Mouse (Mus musculus) right cerebral cortex, postnatal 14 days (tissue): ENCODE data around the gene Mei1.
A peak's percentile ranks its signal among the peaks of the same experiment; 100 is the strongest.

Source experiments
- DNase-seq: peaks from one replicate; pipeline ENCODE4 v3.0.0; 2022

The Mei1 gene

GRCm38 (mm10) chr15:82152435-82152834 lies 82.6 kb downstream of the Mei1 start:
- DNase-seq, result no peak

- no peak for DNase-seq
These were observed 86.5 kb downstream of the Mei1 start for GRCm38 (mm10) chr15:82156298-82156697.

DNA sequence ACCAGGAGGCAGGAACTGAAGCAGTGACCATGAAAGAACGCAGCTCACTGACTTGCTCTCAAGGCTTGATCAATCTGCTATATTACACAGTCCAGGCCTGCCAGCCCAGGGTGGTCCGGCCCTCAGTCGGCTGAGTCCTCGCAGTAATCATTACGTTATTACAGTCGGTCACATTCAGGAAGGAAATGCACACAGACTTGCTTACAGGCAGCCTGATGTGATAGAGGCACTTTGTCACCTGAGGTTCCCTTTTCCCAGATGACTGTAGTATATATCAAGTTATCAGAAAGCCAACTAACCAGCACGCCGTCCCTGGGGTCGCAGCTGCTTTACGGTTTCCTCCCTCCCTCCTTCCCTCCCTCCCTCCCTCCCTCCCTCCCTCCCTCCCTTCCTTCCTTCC lies 87.1 kb downstream of the Mei1 start:
- DNase-seq, result no peak

GRCm38 (mm10) chr15:82158243-82159035 lies 88.6 kb downstream of the Mei1 start:
- no peak for DNase-seq

DNA sequence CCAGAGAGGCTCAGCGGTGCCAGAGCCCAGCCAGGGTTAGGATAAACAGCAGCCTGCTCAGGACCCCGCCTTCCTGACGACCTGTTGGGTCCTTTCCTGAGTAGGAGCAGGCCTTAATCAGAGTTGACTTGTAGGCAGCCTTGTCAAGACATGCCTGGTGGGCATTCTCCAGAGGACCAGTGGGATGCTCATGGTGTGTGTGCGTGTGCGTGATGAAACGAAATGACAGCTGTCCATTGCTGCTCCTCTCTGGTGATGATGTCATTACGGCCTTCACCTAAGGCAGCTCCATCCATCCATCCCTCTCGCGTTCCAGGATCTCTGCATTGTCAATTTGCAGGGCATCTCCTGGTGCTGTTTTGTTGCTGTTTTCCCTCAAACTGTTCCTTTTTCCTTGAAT lies 89.7 kb downstream of the Mei1 start:
- no peak for DNase-seq

DNA sequence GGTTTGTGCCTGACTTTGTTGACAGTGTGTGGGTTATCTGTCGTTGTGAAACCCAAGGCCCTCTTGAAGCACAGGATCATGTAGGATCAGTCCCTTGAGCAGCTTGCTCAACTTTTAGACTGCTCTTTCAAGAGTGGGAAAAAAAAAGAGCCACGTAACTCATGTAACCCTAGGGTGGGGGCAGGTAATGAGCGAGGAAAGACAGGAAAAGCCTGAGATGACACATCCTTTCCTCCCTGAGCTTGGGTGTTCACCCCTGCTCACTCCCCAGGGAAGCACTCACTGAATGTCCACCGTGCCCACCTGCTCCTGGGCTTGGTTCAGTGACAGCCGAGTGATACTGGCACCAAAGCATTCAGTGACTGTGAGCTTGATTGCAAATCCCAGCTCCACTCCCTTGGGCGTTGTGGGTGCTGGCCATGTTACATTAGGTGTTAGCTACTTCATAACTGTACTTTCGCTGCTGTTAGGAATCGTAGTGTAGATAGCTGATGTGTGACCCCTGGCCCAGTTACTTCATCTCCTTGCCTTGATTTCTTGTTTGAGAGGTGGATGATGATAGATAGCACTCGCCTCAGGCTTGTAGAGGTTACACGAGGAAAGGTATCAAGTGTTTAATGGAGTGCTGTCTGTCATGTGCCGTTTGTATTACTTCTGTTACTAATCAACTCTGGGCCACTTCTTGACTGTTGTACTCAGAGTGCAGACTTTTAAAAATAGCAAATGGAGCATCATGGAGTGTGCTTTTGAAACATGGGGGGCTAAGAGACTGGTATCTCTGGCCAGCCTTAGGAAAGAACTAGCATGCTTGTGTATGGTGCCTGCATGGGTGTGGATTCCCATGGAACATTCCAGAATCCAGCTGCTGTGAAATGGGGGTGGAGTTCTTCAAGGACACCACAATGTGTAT lies 91.2 kb downstream of the Mei1 start:
- no peak for DNase-seq

- no peak for DNase-seq
These were observed 92.3 kb downstream of the Mei1 start for GRCm38 (mm10) chr15:82161965-82162600.

GRCm38 (mm10) chr15:82163356-82164060 lies 93.7 kb downstream of the Mei1 start:
- DNase-seq, result no peak

DNA sequence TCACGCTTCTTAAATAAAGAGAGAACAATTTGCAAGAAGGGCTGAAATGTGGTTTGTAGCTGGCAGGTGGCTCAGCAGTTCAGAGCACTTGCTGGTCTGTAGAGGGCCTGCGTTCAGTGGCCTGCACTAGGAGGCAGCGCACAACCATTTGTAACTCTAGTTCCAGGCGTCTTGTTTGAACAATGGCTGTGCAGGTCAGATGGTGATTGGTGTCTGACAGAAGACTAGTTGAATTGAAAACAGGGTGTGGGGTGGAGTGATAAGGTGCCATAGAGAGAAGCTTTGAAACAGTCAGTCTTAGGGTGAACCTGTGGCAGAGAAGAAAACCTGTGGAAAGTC lies 94.2 kb downstream of the Mei1 start:
- DNase-seq, result no peak

GRCm38 (mm10) chr15:82164496-82164895 lies 94.7 kb downstream of the Mei1 start:
- DNase-seq, result no peak

DNA sequence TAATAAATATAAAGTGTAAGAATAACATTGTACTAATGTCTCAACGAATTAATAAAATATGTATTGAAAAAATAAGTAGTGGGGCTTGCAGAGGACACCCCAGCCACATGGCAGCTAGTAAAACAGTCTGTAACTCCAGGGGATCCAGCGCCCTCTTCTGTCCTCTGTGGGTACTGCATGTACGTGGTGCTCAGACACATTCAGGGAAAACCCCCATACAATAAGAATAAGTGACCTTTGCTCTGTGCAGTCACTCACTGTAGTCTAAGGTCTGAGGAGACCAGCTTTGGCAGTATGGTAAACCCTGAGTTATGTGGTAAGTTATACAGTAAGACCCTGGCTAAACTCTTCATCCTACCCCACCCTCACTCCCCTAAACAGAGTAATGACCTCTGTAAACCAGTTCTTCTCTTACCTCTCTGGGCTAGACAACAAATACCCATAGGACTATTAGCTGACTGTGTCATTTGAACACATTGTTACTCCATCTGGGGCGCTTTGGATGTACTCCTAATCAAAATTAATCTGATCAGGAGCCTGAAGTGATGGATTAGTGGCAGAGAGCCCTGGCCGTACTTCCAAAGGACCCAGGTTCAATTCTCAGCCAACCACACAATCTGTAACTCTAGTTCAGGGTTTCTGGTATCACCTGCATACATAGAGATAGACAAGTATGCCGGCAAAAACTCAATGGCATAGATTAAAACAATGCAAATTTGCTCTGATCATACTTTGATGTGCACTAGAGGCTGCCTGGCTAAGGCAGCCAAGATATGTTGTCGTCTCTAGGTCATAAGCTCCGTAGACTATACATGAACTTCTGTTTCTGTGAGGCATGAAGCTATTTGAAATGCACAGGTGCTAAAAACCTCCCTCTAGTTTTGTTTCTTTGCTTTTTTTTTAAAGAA lies 95.8 kb downstream of the Mei1 start:
- DNase-seq, result peak; percentile 79

DNA sequence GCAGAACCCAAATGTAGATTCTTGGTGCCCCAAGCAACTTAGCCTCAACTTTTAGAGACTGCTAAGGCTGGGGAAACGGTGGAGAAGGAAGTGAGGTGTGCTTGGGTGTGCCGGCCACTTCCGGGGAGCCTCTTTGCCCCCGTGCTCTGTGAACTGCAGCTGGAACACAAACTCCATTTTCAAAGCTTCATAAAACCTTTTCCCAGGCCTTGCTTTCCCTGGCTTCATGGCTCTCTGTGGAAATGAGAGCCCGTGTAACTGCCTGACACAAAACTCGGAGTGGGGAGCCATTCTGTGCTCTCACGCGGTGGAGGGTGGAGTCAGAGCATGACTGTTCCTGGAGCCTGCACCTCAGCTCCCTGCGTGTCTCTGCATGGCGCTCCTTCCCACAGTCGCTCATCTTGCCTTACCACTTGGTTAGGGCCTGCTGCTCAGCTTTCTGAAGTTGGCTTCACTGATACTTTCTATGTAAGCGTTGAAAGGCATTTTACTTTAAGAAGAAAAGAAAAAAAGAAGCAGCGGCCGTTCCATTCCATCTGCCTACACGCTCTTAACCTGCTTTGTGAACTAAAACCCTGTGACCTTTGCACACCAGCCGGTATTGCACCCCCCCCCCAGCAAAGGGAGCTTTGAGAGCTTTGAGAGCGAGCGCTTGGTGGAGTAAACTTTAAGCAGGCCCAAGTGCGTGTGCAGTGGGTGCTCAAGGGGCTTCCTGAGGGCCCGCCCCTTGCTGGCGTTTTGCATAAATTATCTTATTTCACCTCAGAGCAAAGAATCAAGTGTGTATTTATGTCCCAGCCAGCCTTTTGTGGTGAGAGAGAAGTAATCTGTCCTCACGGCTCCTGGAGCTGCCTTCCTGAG lies 96.7 kb downstream of the Mei1 start:
- DNase-seq, result no peak

DNA sequence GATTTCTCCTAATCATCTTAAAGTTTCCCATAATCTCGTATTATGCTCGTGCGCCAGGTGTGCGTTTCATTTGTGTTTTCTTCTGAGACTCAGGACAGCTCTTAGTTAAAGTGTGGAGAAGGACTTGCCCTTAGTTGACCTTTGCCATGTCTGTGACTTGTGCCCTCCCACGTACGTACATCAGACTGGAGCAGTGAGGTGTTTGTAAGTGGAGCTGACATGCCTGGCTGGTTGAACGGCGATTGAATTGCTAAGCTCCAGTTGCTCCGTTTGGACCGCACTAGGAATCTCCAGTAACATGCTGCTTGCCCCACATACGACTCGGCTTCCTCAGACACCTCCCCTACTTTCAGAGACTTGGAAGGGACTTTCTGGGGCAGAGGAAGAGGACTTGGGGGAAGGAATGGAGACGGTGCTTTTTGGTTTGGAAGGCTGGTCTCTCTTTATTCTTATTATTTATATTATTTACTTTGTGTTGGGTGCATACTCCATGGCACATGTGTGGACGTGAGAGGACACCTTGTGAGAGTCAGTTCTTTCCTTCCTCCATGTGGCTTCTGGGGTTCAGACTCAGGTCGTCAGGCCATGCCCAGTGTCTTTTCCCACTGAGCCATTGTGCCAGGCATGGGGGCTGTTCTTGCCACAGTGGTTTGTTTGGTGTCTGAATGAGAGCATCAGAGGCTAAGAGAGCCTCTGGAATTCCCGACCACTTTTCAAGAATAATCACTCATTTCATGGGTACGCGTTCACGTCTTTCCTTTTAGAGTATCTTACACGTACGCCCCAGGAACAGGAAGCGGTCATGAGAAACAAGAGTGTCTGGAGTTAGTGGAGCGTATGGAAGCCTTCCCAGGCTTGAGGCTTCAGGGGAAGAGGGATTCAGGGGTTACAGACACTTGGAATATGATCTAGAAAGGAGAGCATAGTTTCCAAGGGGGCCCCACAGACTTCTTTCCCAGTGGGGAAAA lies 97.7 kb downstream of the Mei1 start:
- DNase-seq, result no peak

DNA sequence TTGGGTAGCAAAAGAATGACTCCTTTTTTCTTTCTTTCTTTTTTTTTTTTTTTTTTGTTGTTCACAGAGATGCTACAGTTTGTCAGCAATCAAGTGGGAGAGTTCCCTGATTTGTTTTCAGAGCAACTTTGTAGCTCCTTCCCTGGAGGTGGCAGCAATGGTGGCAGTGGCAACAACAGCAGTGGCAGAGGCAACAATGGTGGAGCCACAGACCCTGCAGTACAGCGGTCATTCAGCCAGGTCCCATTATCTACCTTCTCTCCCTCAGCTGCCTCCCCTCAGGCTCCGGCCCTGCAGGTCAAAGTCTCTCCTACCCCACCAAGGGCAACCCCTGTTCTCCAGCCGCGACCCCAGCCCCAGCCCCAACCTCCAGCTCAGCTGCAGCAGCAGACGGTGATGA lies 99.9 kb downstream of the Mei1 start:
- no peak for DNase-seq

DNA sequence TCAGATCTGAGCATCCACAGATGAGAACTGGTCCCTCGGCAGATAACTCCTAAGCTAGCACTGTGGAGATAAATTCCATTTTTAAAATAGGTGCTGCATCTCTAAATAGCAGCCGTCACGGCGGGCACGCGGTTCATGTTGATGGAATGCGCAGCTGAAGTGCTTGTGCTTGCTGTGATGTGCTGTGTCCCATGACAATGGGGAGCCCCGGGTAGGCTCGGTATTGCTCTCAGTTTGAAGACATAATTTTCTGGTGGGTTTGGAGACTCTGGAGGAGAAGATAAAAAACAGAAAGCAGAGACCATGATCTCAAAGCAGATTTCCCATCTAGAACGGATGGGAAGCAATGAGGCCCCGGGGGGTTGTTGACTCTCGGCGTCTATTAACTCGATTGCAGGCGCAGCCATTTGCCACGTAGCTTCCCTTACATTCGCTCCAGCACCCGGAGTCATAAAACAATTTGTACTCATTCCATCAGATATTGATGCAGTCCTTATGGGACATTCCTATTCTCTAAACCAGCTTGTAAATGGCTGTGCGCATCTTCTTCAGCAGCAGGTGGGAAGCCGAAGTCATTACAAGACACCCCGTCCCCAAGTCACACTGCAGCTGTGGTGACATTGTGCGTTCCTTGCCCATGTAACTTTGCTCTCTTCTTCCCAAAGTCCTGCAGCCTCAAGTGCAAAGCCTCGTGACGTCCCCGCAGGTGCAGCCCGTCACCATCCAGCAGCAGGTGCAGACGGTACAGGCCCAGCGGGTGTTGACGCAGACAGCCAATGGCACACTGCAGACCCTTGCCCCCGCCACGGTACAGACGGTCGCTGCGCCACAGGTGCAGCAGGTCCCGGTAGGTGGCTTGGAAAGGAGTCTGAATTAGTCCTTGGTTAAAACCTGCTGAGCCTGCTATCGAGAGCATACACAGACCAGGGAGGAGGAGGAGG lies 100.9 kb downstream of the Mei1 start:
- DNase-seq, result no peak

- DNase-seq, result no peak
These were observed 102.9 kb downstream of the Mei1 start for GRCm38 (mm10) chr15:82172648-82173047.

GRCm38 (mm10) chr15:82175091-82175490 lies 105.3 kb downstream of the Mei1 start:
- no peak for DNase-seq
